Mouse (Mus musculus): Measurements from ENCODE around the gene 1500011B03Rik. TPM values are rescaled to one million over a fixed set of nuclear protein-coding genes. Genes with fewer than 3 reads are reported as not detected.

1500011B03Rik gene
- polyA plus RNA-seq, 1 experiment from 2014 or later: 271 TPM

- no peak overlapping the region for H3K4me3 ChIP-seq
- H3K4me2 ChIP-seq: no peak overlapping the region
- no peaks in the 10 kb centered on the region for H3K36me3 ChIP-seq (replicated peaks)
- 73% methylated on average over 12 of the region's 12 CpGs for WGBS
- no peak overlapping the region for H3K27ac ChIP-seq
- H3K9me3 ChIP-seq: no peaks in the 10 kb centered on the region
- ATAC-seq (replicated peaks): no peak
- no peaks in the 10 kb centered on the region for H3K4me1 ChIP-seq
- no peaks in the 10 kb centered on the region for H3K27me3 ChIP-seq (replicated peaks)
- no peak overlapping the region for H3K9ac ChIP-seq
Measured at GRCm38 (mm10) chr5:114836886-114837285, 13.6 kb upstream of the 1500011B03Rik start.

- no peaks in the 10 kb centered on the region for H3K9me3 ChIP-seq
- no peak for ATAC-seq (replicated peaks)
- no peak overlapping the region for H3K9ac ChIP-seq
- H3K4me2 ChIP-seq: no peak overlapping the region
- H3K27ac ChIP-seq: no peak overlapping the region
- 65% methylated on average over 3 of the region's 3 CpGs for WGBS
- no peaks in the 10 kb centered on the region for H3K36me3 ChIP-seq (replicated peaks)
- no peaks in the 10 kb centered on the region for H3K27me3 ChIP-seq (replicated peaks)
- no peaks in the 10 kb centered on the region for H3K4me1 ChIP-seq
- no peak overlapping the region for H3K4me3 ChIP-seq
Measured at GRCm38 (mm10) chr5:114829740-114830139, 6.5 kb upstream of the 1500011B03Rik start.

- Histone ChIP-seq H3K9ac (no peak overlapping the region), H3K36me3 (replicated peaks) (no peaks in the 10 kb centered on the region)
Measured at GRCm38 (mm10) chr5:114827427-114827826, 4.2 kb upstream of the 1500011B03Rik start.

GRCm38 (mm10) chr5:114825978-114826691, 2.9 kb upstream of the 1500011B03Rik start:
- ATAC-seq (replicated peaks): peak; percentile 56
- 11% methylated on average over 27 of the region's 27 CpGs for WGBS
- H3K27me3 ChIP-seq (replicated peaks): no peaks in the 10 kb centered on the region

More at GRCm38 (mm10) chr5:114827427-114827826, 4.2 kb upstream of the 1500011B03Rik start:
- ATAC-seq (replicated peaks): no peak
- WGBS: 94% methylated on average over 12 of the region's 12 CpGs
- H3K4me1 ChIP-seq: no peaks in the 10 kb centered on the region
- no peak overlapping the region for H3K4me2 ChIP-seq
- H3K27ac ChIP-seq: no peak overlapping the region
- H3K27me3 ChIP-seq (replicated peaks): no peaks in the 10 kb centered on the region
- H3K9me3 ChIP-seq: no peaks in the 10 kb centered on the region
- H3K4me3 ChIP-seq: no peak overlapping the region

GRCm38 (mm10) chr5:114824197-114824596, 929 bp upstream of the 1500011B03Rik start:
- no peak overlapping the region for H3K4me2 ChIP-seq
- no peak overlapping the region for H3K4me3 ChIP-seq
- no peak for ATAC-seq (replicated peaks)
- H3K4me1 ChIP-seq: no peaks in the 10 kb centered on the region
- no peak overlapping the region for H3K27ac ChIP-seq
- no peaks in the 10 kb centered on the region for H3K9me3 ChIP-seq
- H3K27me3 ChIP-seq (replicated peaks): no peaks in the 10 kb centered on the region
- H3K9ac ChIP-seq: no peak overlapping the region
- H3K36me3 ChIP-seq (replicated peaks): no peaks in the 10 kb centered on the region
- 14% methylated on average over 9 of the region's 9 CpGs for WGBS

More at GRCm38 (mm10) chr5:114825978-114826691, 2.9 kb upstream of the 1500011B03Rik start:
- H3K4me1 ChIP-seq: no peaks in the 10 kb centered on the region
- H3K9ac ChIP-seq: peak overlapping the region; percentile 32
- peak overlapping the region; percentile 69 for H3K27ac ChIP-seq
- no peaks in the 10 kb centered on the region for H3K9me3 ChIP-seq
- peak overlapping the region; percentile 54 for H3K4me2 ChIP-seq
- no peaks in the 10 kb centered on the region for H3K36me3 ChIP-seq (replicated peaks)
- peak overlapping the region; percentile 34 for H3K4me3 ChIP-seq

GRCm38 (mm10) chr5:114818124-114818523, 5.1 kb downstream of the 1500011B03Rik start:
- no peaks in the 10 kb centered on the region for H3K9me3 ChIP-seq
- no peak overlapping the region for H3K27ac ChIP-seq
- H3K4me1 ChIP-seq: no peaks in the 10 kb centered on the region
- 73% methylated on average over 11 of the region's 11 CpGs for WGBS
- no peaks in the 10 kb centered on the region for H3K27me3 ChIP-seq (replicated peaks)
- no peaks in the 10 kb centered on the region for H3K36me3 ChIP-seq (replicated peaks)
- H3K4me2 ChIP-seq: no peak overlapping the region
- no peak overlapping the region for H3K4me3 ChIP-seq
- no peak for ATAC-seq (replicated peaks)
- no peak overlapping the region for H3K9ac ChIP-seq

GRCm38 (mm10) chr5:114816599-114816998, 6.7 kb downstream of the 1500011B03Rik start:
- H3K4me2 ChIP-seq: no peak overlapping the region
- no peak overlapping the region for H3K9ac ChIP-seq
- 65% methylated on average over 6 of the region's 6 CpGs for WGBS
- no peaks in the 10 kb centered on the region for H3K9me3 ChIP-seq
- H3K36me3 ChIP-seq (replicated peaks): no peaks in the 10 kb centered on the region
- no peak for ATAC-seq (replicated peaks)
- peaks cover 13% of the 10 kb centered on the region for H3K4me1 ChIP-seq
- no peak overlapping the region for H3K4me3 ChIP-seq
- no peak overlapping the region for H3K27ac ChIP-seq
- H3K27me3 ChIP-seq (replicated peaks): no peaks in the 10 kb centered on the region

GRCm38 (mm10) chr5:114813525-114814181, 9.6 kb downstream of the 1500011B03Rik start:
- H3K9ac ChIP-seq: peak overlapping the region; percentile 78
- under 1% methylated on average over 50 of the region's 50 CpGs for WGBS
- ATAC-seq (replicated peaks): peak; percentile 98

GRCm38 (mm10) chr5:114809826-114810225, 13.4 kb downstream of the 1500011B03Rik start:
- Histone ChIP-seq H3K4me3 (no peak overlapping the region), H3K9ac (no peak overlapping the region), H3K9me3 (no peaks in the 10 kb centered on the region), H3K27ac (no peak overlapping the region), H3K27me3 (replicated peaks) (no peaks in the 10 kb centered on the region), H3K36me3 (replicated peaks) (peaks cover 15% of the 10 kb centered on the region), H3K4me2 (no peak overlapping the region), H3K4me1 (peaks cover 39% of the 10 kb centered on the region)
- ATAC-seq (replicated peaks): no peak
- WGBS: 88% methylated on average over 5 of the region's 5 CpGs

More at GRCm38 (mm10) chr5:114813525-114814181, 9.6 kb downstream of the 1500011B03Rik start:
- H3K9me3 ChIP-seq: no peaks in the 10 kb centered on the region
- H3K4me1 ChIP-seq: peaks cover 31% of the 10 kb centered on the region
- no peaks in the 10 kb centered on the region for H3K27me3 ChIP-seq (replicated peaks)
- H3K27ac ChIP-seq: peak overlapping the region; percentile 95
- no peaks in the 10 kb centered on the region for H3K36me3 ChIP-seq (replicated peaks)
- H3K4me2 ChIP-seq: peak overlapping the region; percentile 60
- H3K4me3 ChIP-seq: peak overlapping the region; percentile 73

- 80% methylated on average over 10 of the region's 10 CpGs for whole genome bisulfite sequencing
Measured at GRCm38 (mm10) chr5:114809181-114809756, 14.0 kb downstream of the 1500011B03Rik start.

GRCm38 (mm10) chr5:114808385-114808784, 14.9 kb downstream of the 1500011B03Rik start:
- Histone ChIP-seq H3K9me3 (no peaks in the 10 kb centered on the region), H3K27ac (no peak overlapping the region), H3K4me2 (no peak overlapping the region), H3K4me1 (peaks cover 39% of the 10 kb centered on the region), H3K27me3 (replicated peaks) (no peaks in the 10 kb centered on the region), H3K9ac (no peak overlapping the region), H3K4me3 (no peak overlapping the region), H3K36me3 (replicated peaks) (peaks cover 23% of the 10 kb centered on the region)
- ATAC-seq (replicated peaks): no peak
- 85% methylated on average over 8 of the region's 8 CpGs for WGBS

More at GRCm38 (mm10) chr5:114809181-114809756, 14.0 kb downstream of the 1500011B03Rik start:
- peaks cover 20% of the 10 kb centered on the region for H3K36me3 ChIP-seq (replicated peaks)
- no peaks in the 10 kb centered on the region for H3K27me3 ChIP-seq (replicated peaks)
- no peak overlapping the region for H3K4me3 ChIP-seq
- H3K27ac ChIP-seq: no peak overlapping the region
- no peaks in the 10 kb centered on the region for H3K9me3 ChIP-seq
- no peak overlapping the region for H3K9ac ChIP-seq
- no peak for ATAC-seq (replicated peaks)
- no peak overlapping the region for H3K4me2 ChIP-seq
- H3K4me1 ChIP-seq: peaks cover 39% of the 10 kb centered on the region

GRCm38 (mm10) chr5:114807893-114808292, 15.4 kb downstream of the 1500011B03Rik start:
- no peak for ATAC-seq (replicated peaks)
- no peak overlapping the region for H3K4me3 ChIP-seq
- no peak overlapping the region for H3K9ac ChIP-seq
- no peak overlapping the region for H3K4me2 ChIP-seq
- no peaks in the 10 kb centered on the region for H3K9me3 ChIP-seq
- H3K27ac ChIP-seq: no peak overlapping the region
- peaks cover 28% of the 10 kb centered on the region for H3K36me3 ChIP-seq (replicated peaks)
- peaks cover 39% of the 10 kb centered on the region for H3K4me1 ChIP-seq
- no peaks in the 10 kb centered on the region for H3K27me3 ChIP-seq (replicated peaks)
- 77% methylated on average over 6 of the region's 6 CpGs for WGBS

Data from midbrain, embryonic 15.5 days (tissue).